Mouse (Mus musculus) midbrain, embryonic 13.5 days (tissue): ENCODE measurements around the gene Ypel5. TPM values are rescaled to one million over a fixed set of nuclear protein-coding genes. Genes with fewer than 3 reads are reported as not detected.
A peak's percentile ranks its signal among the peaks of the same experiment; 100 is the strongest.

Source experiments
- ATAC-seq: fragments of 200-750 bp; cut with Nextera tagmentation; 2 replicates; pipeline ENCODE4 v1.8.0; 2017; ENCODE audit warnings: mild to moderate bottlenecking, moderate TSS enrichment, moderate library complexity
- H3K27ac ChIP-seq: fragments of 300-500 bp; sonication (generic); 2 replicates; pipeline ENCODE4 v1.5.1; 2015; ENCODE audit warnings: inconsistent platforms, mild to moderate bottlenecking, moderate library complexity
- H3K27me3 ChIP-seq: fragments of 300-500 bp; sonication (generic); 2 replicates; pipeline ENCODE4 v1.6.1; 2015; ENCODE audit warnings: mild to moderate bottlenecking, inconsistent platforms
- H3K36me3 ChIP-seq: fragments of 300-500 bp; sonication (generic); 2 replicates; pipeline ENCODE4 v1.6.1; 2015; ENCODE audit warnings: mild to moderate bottlenecking, inconsistent platforms
- H3K4me1 ChIP-seq: fragments of 300-500 bp; sonication (generic); replicated peaks from 2 replicates; pipeline ENCODE4 v1.6.1; 2015; ENCODE audit warnings: inconsistent platforms
- H3K4me2 ChIP-seq: fragments of 300-500 bp; sonication (generic); replicated peaks from 2 replicates; pipeline ENCODE4 v1.6.1; 2015; ENCODE audit warnings: moderate library complexity, mild to moderate bottlenecking, inconsistent platforms
- H3K4me3 ChIP-seq: fragments of 300-500 bp; sonication (generic); replicated peaks from 2 replicates; pipeline ENCODE4 v1.5.1; 2015; ENCODE audit warnings: mild to moderate bottlenecking, inconsistent platforms
- H3K9ac ChIP-seq: fragments of 300-500 bp; sonication (generic); replicated peaks from 2 replicates; pipeline ENCODE4 v1.6.1; 2015; ENCODE audit warnings: mild to moderate bottlenecking, inconsistent platforms
- H3K9me3 ChIP-seq: fragments of 300-500 bp; sonication (generic); 2 replicates; pipeline ENCODE4 v1.6.1; 2016; ENCODE audit warnings: mild to moderate bottlenecking, inconsistent platforms
- WGBS: fragments of 180-500 bp; shearing (Covaris S2); methylation state at CpG from one replicate; pipeline ENCODE4 v1.1.7; 2015; 5-methylcytosine and 5-hydroxymethylcytosine counted together
- polyA plus RNA-seq: library from polyadenylated mRNA; unstranded; fragments of >200 nt; fragmentation: Nextera tagmentation; extraction: Ambion mirVana; gene quantifications from 2 replicates; pipeline ENCODE4 v1.2.1, GENCODE M21; 2015

Gene Ypel5
- polyA plus RNA-seq, 1 experiment from 2014 or later, result 103 TPM

DNA sequence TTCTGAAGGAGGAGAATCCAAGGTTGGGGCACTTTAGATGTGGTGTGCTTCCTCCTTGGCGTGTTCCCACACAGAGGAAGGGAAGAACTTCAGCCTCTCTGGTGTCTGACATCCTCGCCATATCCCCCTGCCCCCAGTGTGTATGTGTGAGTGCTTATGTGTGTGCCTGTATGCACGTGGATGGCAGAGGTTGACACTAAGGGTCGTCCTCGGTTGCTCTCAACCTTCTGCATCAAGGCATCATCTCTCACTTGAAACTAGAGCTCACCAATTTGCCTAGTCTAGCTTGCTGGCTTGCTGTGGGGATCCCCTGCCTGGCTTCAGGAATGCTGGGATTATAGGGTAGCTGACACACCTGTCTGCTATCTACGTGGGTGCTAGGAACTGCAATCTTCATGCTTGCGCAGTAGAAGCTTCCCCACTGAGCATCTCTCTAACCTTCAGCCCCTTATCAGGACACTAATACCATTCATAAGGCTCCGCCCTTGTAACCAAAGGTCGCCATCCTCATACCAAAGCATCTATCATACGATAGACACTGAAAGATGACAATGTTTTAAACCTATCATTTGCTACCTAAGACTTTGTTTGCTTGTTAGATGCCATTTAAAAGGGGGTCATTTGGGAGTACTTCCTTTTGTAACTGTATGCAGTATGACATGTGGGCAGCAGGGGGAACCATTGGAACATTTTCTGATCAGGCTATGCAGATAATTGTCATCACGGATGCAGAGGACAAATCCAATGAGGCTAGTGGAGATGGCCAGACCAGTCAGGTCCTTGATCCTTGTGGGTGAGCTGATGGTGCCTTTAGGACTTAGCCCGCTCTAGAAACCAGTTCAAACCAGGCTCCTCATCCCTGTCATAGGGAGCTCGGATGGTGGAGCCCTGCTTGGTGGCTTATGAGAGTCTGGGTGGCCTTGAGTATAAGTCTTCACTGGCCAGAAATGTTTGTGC lies 21.7 kb downstream of the Ypel5 start:
- 58% methylated on average over 13 of the region's 13 CpGs for WGBS
- Histone ChIP-seq H3K9ac (no peak overlapping the region), H3K9me3 (no peaks in the 10 kb centered on the region), H3K27ac (no peak overlapping the region), H3K4me1 (no peaks in the 10 kb centered on the region), H3K4me2 (no peak overlapping the region), H3K4me3 (no peak overlapping the region), H3K36me3 (no peaks in the 10 kb centered on the region), H3K27me3 (no peaks in the 10 kb centered on the region)
- peak; percentile 86 for ATAC-seq

DNA sequence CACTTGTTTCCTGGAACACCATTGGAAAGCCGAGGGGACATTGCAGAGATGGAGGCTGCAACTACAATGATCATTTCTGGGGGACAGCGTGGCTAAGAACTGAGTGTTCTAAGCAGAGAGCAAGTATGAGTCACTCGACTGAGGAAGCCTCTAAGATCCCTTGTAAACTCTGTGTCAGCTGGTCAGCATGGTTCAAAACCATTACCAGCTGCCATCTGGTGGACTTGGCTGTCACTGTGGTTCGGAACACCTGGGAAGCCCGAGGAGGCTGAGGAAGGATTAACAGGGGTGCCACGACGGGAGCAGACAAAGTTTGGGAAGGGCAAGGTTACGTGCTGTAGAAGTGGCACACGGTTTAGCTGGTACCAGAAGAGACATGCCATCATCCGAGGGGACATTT lies 27.0 kb downstream of the Ypel5 start:
- no peak overlapping the region for H3K4me3 ChIP-seq
- H3K36me3 ChIP-seq, result no peaks in the 10 kb centered on the region
- H3K9me3 ChIP-seq, result no peaks in the 10 kb centered on the region
- H3K4me1 ChIP-seq, result no peaks in the 10 kb centered on the region
- H3K4me2 ChIP-seq, result no peak overlapping the region
- WGBS, result 85% methylated on average over 10 of the region's 10 CpGs
- H3K9ac ChIP-seq, result no peak overlapping the region
- no peak for ATAC-seq
- H3K27me3 ChIP-seq, result no peaks in the 10 kb centered on the region
- H3K27ac ChIP-seq, result no peak overlapping the region

DNA sequence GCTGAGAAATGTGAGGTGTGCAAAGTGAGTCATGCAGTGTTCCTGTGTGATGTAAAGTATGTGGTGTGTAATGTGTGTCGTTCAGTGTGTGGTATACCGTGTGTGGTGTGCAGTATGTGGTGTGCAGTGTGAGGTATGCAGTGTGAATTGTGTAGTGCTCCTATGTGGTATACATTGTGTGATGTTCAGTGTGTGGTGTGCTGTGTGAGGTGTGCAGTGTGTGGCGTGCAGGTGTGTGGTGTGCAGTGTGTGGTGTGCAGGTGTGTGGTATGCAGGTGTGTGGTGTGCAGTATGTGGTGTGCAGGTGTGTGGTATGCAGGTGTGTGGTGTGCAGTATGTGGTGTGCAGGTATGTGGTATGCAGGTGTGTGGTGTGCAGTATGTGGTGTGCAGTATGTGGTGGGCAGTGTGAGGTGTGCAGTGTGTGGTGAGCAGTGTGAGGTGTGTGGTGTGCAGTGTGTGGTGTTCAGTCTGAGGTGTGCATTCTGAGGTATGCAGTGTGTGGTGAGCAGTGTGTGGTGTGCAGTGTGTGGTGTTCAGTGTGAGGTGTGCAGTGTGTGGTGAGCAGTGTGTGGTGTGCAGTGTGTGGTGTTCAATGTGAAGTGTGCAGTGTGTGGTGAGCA lies 30.5 kb downstream of the Ypel5 start:
- Histone ChIP-seq H3K9me3 (no peaks in the 10 kb centered on the region), H3K4me3 (no peak overlapping the region), H3K9ac (no peak overlapping the region), H3K27me3 (no peaks in the 10 kb centered on the region), H3K36me3 (no peaks in the 10 kb centered on the region), H3K27ac (no peak overlapping the region), H3K4me2 (no peak overlapping the region), H3K4me1 (no peaks in the 10 kb centered on the region)
- 87% methylated on average over 3 of the region's 3 CpGs for WGBS
- ATAC-seq, result peak; percentile 45; the same call in 1 of the 2 replicates

DNA sequence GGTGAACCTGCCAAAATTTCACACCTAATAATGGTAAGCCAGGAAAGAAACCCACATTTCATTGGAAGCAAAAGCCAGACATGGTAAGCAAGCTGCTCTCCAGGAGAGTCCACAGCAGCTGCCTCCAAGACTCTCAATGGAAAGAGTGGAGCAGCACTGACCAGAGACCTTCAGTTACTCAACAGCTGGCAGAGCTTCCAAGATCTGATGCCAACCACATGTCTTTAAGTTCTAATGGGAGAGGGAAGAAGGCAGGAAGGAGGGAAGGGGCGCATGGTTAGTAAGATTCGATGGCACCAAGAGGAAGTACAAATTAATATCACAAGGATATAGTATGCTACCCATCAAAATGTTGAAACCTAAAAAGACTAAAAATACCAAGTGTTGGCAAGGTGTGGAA lies 31.9 kb downstream of the Ypel5 start:
- H3K27ac ChIP-seq, result no peak overlapping the region
- H3K9ac ChIP-seq, result no peak overlapping the region
- H3K4me3 ChIP-seq, result no peak overlapping the region
- no peak overlapping the region for H3K4me2 ChIP-seq
- WGBS, result 89% methylated on average over 2 of the region's 2 CpGs
- H3K4me1 ChIP-seq, result no peaks in the 10 kb centered on the region
- H3K9me3 ChIP-seq, result no peaks in the 10 kb centered on the region
- no peaks in the 10 kb centered on the region for H3K27me3 ChIP-seq
- H3K36me3 ChIP-seq, result no peaks in the 10 kb centered on the region
- ATAC-seq, result no peak

DNA sequence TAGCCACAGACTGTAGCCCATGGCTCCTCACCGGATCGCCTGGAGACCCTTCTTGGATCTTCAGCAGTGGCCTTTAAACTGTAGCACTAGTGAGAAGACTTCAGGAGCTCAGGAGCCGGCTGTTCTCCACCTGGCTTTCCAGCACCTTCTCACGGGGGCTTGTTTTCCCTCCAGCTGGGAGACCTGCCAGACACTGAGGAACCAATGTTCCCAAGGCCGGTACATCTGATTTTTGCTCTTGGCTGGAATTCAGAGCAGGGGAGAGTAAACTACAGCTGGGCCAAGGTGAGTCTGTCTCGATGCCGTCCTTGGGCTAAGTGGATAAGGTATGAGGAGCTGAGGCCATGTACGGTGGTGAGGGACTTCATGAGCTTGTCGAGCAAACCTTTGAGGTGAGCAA lies 42.7 kb downstream of the Ypel5 start:
- Histone ChIP-seq H3K27ac (no peak overlapping the region), H3K4me2 (no peak overlapping the region), H3K27me3 (no peaks in the 10 kb centered on the region), H3K4me1 (no peaks in the 10 kb centered on the region), H3K9me3 (no peaks in the 10 kb centered on the region), H3K36me3 (no peaks in the 10 kb centered on the region), H3K9ac (no peak overlapping the region), H3K4me3 (no peak overlapping the region)
- no peak for ATAC-seq
- 90% methylated on average over 9 of the region's 9 CpGs for WGBS

DNA sequence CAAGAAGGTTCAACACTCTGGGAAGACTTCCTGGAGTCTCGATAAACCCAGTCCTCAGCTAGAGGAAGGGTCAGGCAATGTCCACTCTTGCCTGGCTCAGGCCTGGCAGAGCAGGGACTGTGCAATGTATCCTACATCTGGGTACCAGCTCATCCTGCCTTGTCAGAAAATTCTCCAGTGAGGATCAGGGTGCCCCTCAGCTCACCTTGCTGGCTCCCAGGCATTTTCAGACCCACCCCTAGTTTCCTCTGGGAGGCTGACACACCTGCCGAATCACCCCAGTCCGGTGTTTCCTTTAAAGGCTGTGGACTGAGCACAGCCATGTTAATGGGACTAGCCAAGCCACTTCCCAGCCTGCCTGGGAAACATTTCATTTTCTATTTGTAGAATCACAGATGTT lies 43.9 kb downstream of the Ypel5 start:
- H3K27me3 ChIP-seq, result no peaks in the 10 kb centered on the region
- no peaks in the 10 kb centered on the region for H3K4me1 ChIP-seq
- 79% methylated on average over 3 of the region's 3 CpGs for WGBS

DNA sequence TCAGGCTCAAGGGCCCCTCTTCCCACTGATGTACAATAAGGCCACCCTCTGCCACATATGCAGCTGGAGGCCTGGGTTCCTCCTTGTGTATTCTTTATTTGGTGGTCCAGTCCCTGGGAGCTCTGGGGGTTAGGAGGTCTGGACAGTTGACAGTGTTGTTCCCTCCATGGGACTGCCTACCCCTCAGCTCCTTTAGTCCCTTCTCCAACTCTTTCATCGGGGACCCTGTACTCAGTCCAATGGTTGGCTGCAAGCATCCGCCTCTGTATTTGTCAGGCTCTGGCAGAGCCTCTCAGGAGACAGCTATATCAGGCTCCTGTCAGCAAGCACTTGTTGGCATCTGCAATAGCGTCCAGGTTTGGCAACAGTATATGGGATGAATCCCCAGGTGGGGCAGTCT lies 44.8 kb downstream of the Ypel5 start:
- no peak overlapping the region for H3K4me3 ChIP-seq
- no peak overlapping the region for H3K27ac ChIP-seq
- H3K27me3 ChIP-seq, result no peaks in the 10 kb centered on the region
- no peaks in the 10 kb centered on the region for H3K36me3 ChIP-seq
- 69% methylated on average over 3 of the region's 3 CpGs for WGBS
- H3K9ac ChIP-seq, result no peak overlapping the region
- H3K9me3 ChIP-seq, result no peaks in the 10 kb centered on the region
- no peaks in the 10 kb centered on the region for H3K4me1 ChIP-seq
- ATAC-seq, result no peak
- no peak overlapping the region for H3K4me2 ChIP-seq

More for the DNA sequence above, 43.9 kb downstream of the Ypel5 start:
- no peaks in the 10 kb centered on the region for H3K9me3 ChIP-seq
- no peak overlapping the region for H3K4me3 ChIP-seq
- no peak overlapping the region for H3K27ac ChIP-seq
- no peak overlapping the region for H3K9ac ChIP-seq
- no peaks in the 10 kb centered on the region for H3K36me3 ChIP-seq
- no peak for ATAC-seq
- H3K4me2 ChIP-seq, result no peak overlapping the region

DNA sequence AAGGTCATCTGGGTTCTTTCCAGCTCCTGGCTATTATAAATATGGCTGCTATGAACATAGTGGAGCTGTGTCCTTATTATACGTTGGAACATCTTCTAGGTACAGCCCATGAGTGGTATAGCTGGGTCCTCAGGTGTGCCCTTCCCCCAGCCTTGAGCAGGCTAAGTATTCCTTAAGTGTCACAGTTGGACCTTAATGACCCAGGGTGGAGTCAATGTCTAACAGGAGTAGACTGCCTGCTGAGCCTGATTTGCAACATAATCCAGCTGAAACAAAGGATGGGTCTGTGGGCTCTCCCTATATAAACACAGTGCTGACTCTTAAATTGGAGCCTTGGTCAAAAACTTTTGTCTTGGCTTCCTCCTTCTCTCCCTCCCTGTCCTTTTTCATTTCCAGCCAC lies 45.6 kb downstream of the Ypel5 start:
- no peak for ATAC-seq
- Histone ChIP-seq H3K27ac (no peak overlapping the region), H3K4me1 (no peaks in the 10 kb centered on the region), H3K27me3 (no peaks in the 10 kb centered on the region), H3K4me2 (no peak overlapping the region), H3K9me3 (no peaks in the 10 kb centered on the region), H3K9ac (no peak overlapping the region), H3K36me3 (no peaks in the 10 kb centered on the region), H3K4me3 (no peak overlapping the region)
- WGBS, result 59% methylated on average over 1 of the region's 1 CpGs

DNA sequence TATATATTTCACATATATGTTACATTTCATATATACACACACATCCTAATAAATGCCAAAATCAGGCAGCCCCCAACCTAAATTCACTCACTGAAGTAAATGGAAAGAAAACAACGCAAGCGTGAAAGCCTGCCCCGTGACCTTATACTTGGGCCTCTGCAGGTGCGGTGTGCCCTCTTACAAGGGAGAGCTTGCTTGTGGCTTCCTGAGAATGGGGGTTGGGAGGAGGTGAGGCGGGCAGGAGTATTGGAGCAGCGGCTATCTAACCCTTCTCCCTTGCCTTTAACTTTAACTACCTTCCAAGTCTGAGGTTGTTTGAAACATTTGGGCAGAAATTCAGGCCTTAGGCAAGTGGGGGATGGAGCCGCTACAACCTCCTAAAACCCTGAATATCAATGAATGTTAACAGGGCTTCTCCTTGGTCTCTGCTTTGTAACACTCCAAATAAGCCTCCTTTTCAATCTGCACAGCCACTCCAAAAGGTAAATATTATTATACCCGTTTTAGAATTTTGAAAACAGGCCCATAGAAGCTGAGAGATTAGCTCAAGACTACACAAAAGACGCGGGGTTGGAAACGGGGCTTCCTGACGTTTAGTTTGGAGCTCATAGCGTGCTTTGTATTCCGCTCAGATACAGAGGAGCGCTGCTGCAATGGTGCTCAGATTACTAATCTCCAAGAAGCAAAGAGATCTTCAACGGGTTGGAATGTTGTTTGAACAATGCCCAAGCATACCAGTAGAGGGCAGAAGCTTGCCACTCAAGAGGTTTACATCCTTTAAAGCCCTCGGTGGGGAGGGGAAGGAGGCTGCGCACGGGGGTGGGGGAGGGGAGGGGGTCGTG lies 53.5 kb downstream of the Ypel5 start:
- peaks cover 13% of the 10 kb centered on the region for H3K4me1 ChIP-seq
- no peaks in the 10 kb centered on the region for H3K36me3 ChIP-seq
- H3K27ac ChIP-seq, result peak overlapping the region; percentile 61
- H3K4me3 ChIP-seq, result 0 out of 2 replicates have a peak overlapping the region, but pooled peaks have one; percentile 7
- peak overlapping the region; percentile 27 for H3K4me2 ChIP-seq
- no peaks in the 10 kb centered on the region for H3K9me3 ChIP-seq
- H3K27me3 ChIP-seq, result no peaks in the 10 kb centered on the region
- 9% methylated on average over 20 of the region's 20 CpGs for WGBS
- peak; percentile 93 for ATAC-seq
- H3K9ac ChIP-seq, result no peak overlapping the region

DNA sequence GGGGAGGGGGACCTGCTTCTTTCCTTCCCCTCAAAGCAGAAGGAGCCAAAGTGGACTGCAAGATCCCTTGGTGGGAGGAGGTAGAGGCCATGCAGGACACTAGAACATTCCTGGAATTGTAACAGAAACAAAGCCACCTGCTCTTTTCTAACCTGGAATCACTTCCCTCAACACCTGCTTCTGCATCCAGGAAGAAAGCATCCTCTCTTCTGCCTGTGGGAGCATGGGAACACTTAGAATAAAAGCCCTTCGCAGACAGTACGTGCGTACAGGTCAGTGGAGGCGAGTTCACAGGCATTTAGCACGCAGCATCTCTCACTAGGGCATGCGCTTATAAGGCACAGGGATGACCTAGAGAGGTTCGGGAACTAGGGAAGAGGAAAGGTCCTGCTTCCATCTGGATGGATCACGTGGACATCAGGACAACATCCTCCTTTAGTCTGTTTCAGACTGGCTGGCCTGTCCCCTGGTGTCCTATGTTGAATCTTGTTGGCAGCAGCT lies 54.2 kb downstream of the Ypel5 start:
- Histone ChIP-seq H3K9ac (no peak overlapping the region), H3K4me2 (peak overlapping the region; percentile 1; the same call in 1 of the 2 replicates), H3K27me3 (no peaks in the 10 kb centered on the region), H3K9me3 (no peaks in the 10 kb centered on the region), H3K4me3 (no peak overlapping the region), H3K36me3 (no peaks in the 10 kb centered on the region), H3K27ac (peak overlapping the region; percentile 61), H3K4me1 (peaks cover 13% of the 10 kb centered on the region)
- 57% methylated on average over 8 of the region's 8 CpGs for WGBS
- peak; percentile 71 for ATAC-seq

DNA sequence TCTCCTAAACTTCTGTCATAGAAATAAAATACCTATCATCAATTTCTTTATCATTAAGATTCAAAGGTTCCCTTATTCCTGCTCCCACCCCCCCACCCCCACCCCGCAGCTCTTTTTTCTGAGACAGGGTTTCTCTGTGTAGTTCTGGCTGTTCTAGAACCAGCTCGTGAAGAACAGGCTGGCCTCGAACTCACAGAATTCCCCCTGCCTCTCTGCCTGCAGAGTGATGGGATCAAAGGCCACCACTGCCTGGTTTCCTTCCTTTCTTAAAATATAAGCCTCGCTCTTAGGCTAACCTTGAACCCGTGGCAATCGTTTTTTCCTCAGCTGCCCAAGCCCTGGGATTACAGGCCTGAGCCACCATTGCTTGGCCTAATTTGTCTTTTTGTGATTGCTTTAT lies 55.3 kb downstream of the Ypel5 start:
- no peaks in the 10 kb centered on the region for H3K36me3 ChIP-seq

More for the DNA sequence above, 55.3 kb downstream of the Ypel5 start:
- Histone ChIP-seq H3K4me3 (no peak overlapping the region), H3K9me3 (no peaks in the 10 kb centered on the region), H3K9ac (no peak overlapping the region), H3K27me3 (no peaks in the 10 kb centered on the region), H3K4me1 (peaks cover 13% of the 10 kb centered on the region), H3K27ac (no peak overlapping the region), H3K4me2 (no peak overlapping the region)
- ATAC-seq, result no peak
- 91% methylated on average over 6 of the region's 6 CpGs for WGBS
